Mouse (Mus musculus) heart, embryonic 11.5 days (tissue): ENCODE results near the gene Rac2. TPM values are rescaled to one million over a fixed set of nuclear protein-coding genes. Genes with fewer than 3 reads are reported as not detected.

ENCODE experiments used
- ATAC-seq: fragments of 200-750 bp; cut with Nextera tagmentation; replicated peaks from 2 replicates; pipeline ENCODE4 v1.8.0; 2017; ENCODE audit warnings: moderate library complexity; ENCODE audit not compliant: insufficient number of reproducible peaks, low FRiP score, low TSS enrichment
- H3K27ac ChIP-seq: fragments of 300-500 bp; sonication (generic); 2 replicates; pipeline ENCODE4 v1.5.1; 2014; ENCODE audit warnings: mild to moderate bottlenecking, low read depth, low read length
- H3K27me3 ChIP-seq: fragments of 300-500 bp; sonication (generic); 2 replicates; pipeline ENCODE4 v1.6.1; 2014; ENCODE audit warnings: mild to moderate bottlenecking, low read length, mixed read lengths; ENCODE audit not compliant: control insufficient read depth, insufficient read depth
- H3K36me3 ChIP-seq: fragments of 300-500 bp; sonication (generic); 2 replicates; pipeline ENCODE4 v1.6.1; 2014; ENCODE audit warnings: mild to moderate bottlenecking, low read length, moderate library complexity, mixed read lengths; ENCODE audit not compliant: control insufficient read depth, insufficient read depth
- H3K4me1 ChIP-seq: fragments of 300-500 bp; sonication (generic); 2 replicates; pipeline ENCODE4 v1.6.1; 2014; ENCODE audit warnings: low read length; ENCODE audit not compliant: control insufficient read depth, insufficient read depth
- H3K4me2 ChIP-seq: fragments of 300-500 bp; sonication (generic); 2 replicates; pipeline ENCODE4 v1.6.1; 2014; ENCODE audit warnings: mild to moderate bottlenecking, moderate library complexity
- H3K4me3 ChIP-seq: fragments of 300-500 bp; sonication (generic); 2 replicates; pipeline ENCODE4 v1.5.1; 2014; ENCODE audit warnings: low read depth, low read length
- H3K9ac ChIP-seq: fragments of 300-500 bp; sonication (generic); 2 replicates; pipeline ENCODE4 v1.6.1; 2014; ENCODE audit warnings: mild to moderate bottlenecking, low read depth, low read length, moderate library complexity
- H3K9me3 ChIP-seq: fragments of 300-500 bp; sonication (generic); replicated peaks from 2 replicates; pipeline ENCODE4 v1.6.1; 2016; ENCODE audit warnings: low read length; ENCODE audit not compliant: control insufficient read depth
- WGBS: fragments of 180-500 bp; shearing (Covaris S2); extraction: QIAGEN DNeasy Blood & Tissue Kit; methylation state at CpG from one replicate; pipeline ENCODE4 v1.1.7; 2014; ENCODE audit not compliant: insufficient replicate concordance; 5-methylcytosine and 5-hydroxymethylcytosine counted together
- polyA plus RNA-seq: library from polyadenylated mRNA; unstranded; fragments of >200 nt; fragmentation: Nextera tagmentation; extraction: Ambion mirVana; gene quantifications from 2 replicates; pipeline ENCODE4 v1.2.1, GENCODE M21; 2014

Rac2 gene
- polyA plus RNA-seq, 1 experiment from 2014 or later = 9.2 TPM

GRCm38 (mm10) chr15:78547415-78548335, 24.9 kb downstream of the Rac2 start:
- Histone ChIP-seq H3K4me2 (no peak overlapping the region), H3K9ac (no peak overlapping the region), H3K36me3 (no peaks in the 10 kb centered on the region), H3K9me3 (no peaks in the 10 kb centered on the region; the same call in 1 of the 2 replicates), H3K4me3 (no peak overlapping the region), H3K4me1 (peaks cover 9% of the 10 kb centered on the region; the same call in 1 of the 2 replicates), H3K27me3 (peaks cover 22% of the 10 kb centered on the region), H3K27ac (no peak overlapping the region)
- no peak for ATAC-seq
- WGBS = 43% methylated on average over 5 of the region's 5 CpGs

- WGBS = 66% methylated on average over 4 of the region's 4 CpGs
- Histone ChIP-seq H3K9me3 (no peaks in the 10 kb centered on the region; the same call in 1 of the 2 replicates), H3K27ac (no peak overlapping the region), H3K4me3 (no peak overlapping the region), H3K27me3 (peaks cover 26% of the 10 kb centered on the region), H3K4me1 (peaks cover 20% of the 10 kb centered on the region), H3K9ac (no peak overlapping the region), H3K36me3 (no peaks in the 10 kb centered on the region), H3K4me2 (no peak overlapping the region)
- ATAC-seq = no peak
Measured at GRCm38 (mm10) chr15:78546060-78546459, 26.5 kb downstream of the Rac2 start.

GRCm38 (mm10) chr15:78544561-78545001, 28.0 kb downstream of the Rac2 start, which contains the start of gene Sstr3:
Sstr3 (minus strand) TSS chr15:78544685.
- Histone ChIP-seq H3K27ac (no peak within 1 kb of the TSS), H3K4me2 (no peak within 1 kb of the TSS), H3K4me3 (no peak within 1 kb of the TSS), H3K9ac (no peak within 1 kb of the TSS), H3K36me3 (no peaks in the 10 kb centered on the region), H3K4me1 (peaks cover 20% of the 10 kb centered on the region), H3K9me3 (no peaks in the 10 kb centered on the region), H3K27me3 (peaks cover 40% of the 10 kb centered on the region)
- no peak for ATAC-seq
- WGBS = 9% methylated on average over 14 of the region's 14 CpGs

GRCm38 (mm10) chr15:78544041-78544440, 28.5 kb downstream of the Rac2 start:
- peaks cover 20% of the 10 kb centered on the region for H3K4me1 ChIP-seq
- no peak overlapping the region for H3K27ac ChIP-seq
- H3K4me2 ChIP-seq = no peak overlapping the region
- no peak for ATAC-seq
- H3K4me3 ChIP-seq = no peak overlapping the region
- H3K36me3 ChIP-seq = no peaks in the 10 kb centered on the region
- 73% methylated on average over 15 of the region's 15 CpGs for WGBS
- no peak overlapping the region for H3K9ac ChIP-seq
- peaks cover 46% of the 10 kb centered on the region for H3K27me3 ChIP-seq
- H3K9me3 ChIP-seq = no peaks in the 10 kb centered on the region

GRCm38 (mm10) chr15:78542767-78543303, 29.7 kb downstream of the Rac2 start:
- Histone ChIP-seq H3K27me3 (peaks cover 50% of the 10 kb centered on the region), H3K9me3 (no peaks in the 10 kb centered on the region), H3K27ac (no peak overlapping the region), H3K9ac (no peak overlapping the region), H3K4me1 (peaks cover 13% of the 10 kb centered on the region), H3K36me3 (no peaks in the 10 kb centered on the region), H3K4me2 (no peak overlapping the region), H3K4me3 (no peak overlapping the region)
- ATAC-seq = no peak
- WGBS = 63% methylated on average over 7 of the region's 7 CpGs

GRCm38 (mm10) chr15:78542098-78542766, 30.4 kb downstream of the Rac2 start:
- WGBS = 78% methylated on average over 3 of the region's 3 CpGs
- Histone ChIP-seq H3K4me1 (peaks cover 12% of the 10 kb centered on the region), H3K27me3 (peaks cover 50% of the 10 kb centered on the region)

GRCm38 (mm10) chr15:78541606-78542005, 31.0 kb downstream of the Rac2 start:
- 0 out of 2 replicates have a peak overlapping the region, but pooled peaks have one; percentile 2 for H3K4me2 ChIP-seq
- 33% methylated on average over 3 of the region's 3 CpGs for WGBS
- H3K9ac ChIP-seq = no peak overlapping the region
- H3K27me3 ChIP-seq = peaks cover 52% of the 10 kb centered on the region
- H3K36me3 ChIP-seq = no peaks in the 10 kb centered on the region
- H3K27ac ChIP-seq = no peak overlapping the region
- no peak for ATAC-seq
- H3K4me1 ChIP-seq = peaks cover 12% of the 10 kb centered on the region
- no peaks in the 10 kb centered on the region for H3K9me3 ChIP-seq
- H3K4me3 ChIP-seq = no peak overlapping the region

More at GRCm38 (mm10) chr15:78542098-78542766, 30.4 kb downstream of the Rac2 start:
- ATAC-seq = no peak
- no peak overlapping the region for H3K9ac ChIP-seq
- no peaks in the 10 kb centered on the region for H3K9me3 ChIP-seq
- H3K4me2 ChIP-seq = 0 out of 2 replicates have a peak overlapping the region, but pooled peaks have one; percentile 2
- H3K4me3 ChIP-seq = no peak overlapping the region
- H3K27ac ChIP-seq = no peak overlapping the region
- H3K36me3 ChIP-seq = no peaks in the 10 kb centered on the region

- Histone ChIP-seq H3K4me3 (no peak overlapping the region), H3K9ac (no peak overlapping the region; the same call in 1 of the 2 replicates), H3K27me3 (peaks cover 52% of the 10 kb centered on the region), H3K4me1 (peaks cover 12% of the 10 kb centered on the region), H3K4me2 (no peak overlapping the region), H3K27ac (no peak overlapping the region), H3K36me3 (no peaks in the 10 kb centered on the region), H3K9me3 (no peaks in the 10 kb centered on the region)
- WGBS = 75% methylated on average over 3 of the region's 3 CpGs
- ATAC-seq = no peak
Measured at GRCm38 (mm10) chr15:78541036-78541435, 31.5 kb downstream of the Rac2 start.
